Mouse (Mus musculus): Measurements from ENCODE around the gene Alkbh4.
"Not testable (repeated sequence)": the region's sequence is repeated elsewhere in the genome, so short reads cannot be mapped to it uniquely, and the experiment has no call there.

Gene Alkbh4

DNA sequence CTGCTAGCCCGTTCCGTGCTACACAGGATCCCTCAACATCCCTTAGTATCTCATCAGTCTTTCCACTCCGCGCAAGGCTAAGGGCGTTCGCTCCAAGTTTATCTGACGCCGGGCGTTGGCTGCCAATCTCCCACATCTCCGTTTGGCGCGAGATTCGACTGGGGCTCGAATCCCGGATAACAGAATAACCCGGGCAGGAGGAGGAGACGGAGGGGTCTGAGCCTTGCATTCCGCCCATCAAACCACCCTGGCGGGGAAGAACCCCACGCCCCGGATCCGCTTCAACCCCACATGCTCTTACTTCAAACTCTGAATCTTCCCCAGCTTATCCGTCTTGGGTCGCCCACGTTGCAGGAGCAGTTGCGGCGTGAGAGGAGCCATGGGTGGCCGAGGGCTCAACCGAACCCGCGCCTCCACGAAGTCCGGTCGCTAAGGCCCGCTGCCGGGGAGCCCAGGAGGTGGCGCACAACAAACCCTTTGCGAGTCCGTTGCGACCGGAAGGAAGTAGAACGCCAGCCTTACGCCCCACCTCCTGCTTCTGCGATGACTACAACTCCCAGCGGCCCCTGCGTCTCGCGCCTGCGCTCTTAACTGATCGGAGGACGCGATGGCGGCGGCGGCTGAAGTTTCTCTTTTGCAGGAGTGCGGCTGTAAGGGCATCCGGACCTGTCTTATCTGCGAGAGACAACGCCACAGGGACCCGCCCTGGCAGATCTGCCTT, at the start of gene Alkbh4, which contains the start of gene Lrwd1:
Gene Alkbh4, plus strand, starts transcription at position 576 of the 721 bp plus-strand sequence.
Gene Lrwd1, minus strand, starts transcription at position 504 of the 721 bp plus-strand sequence.
- peak; percentile 98 for DNase-seq

DNA sequence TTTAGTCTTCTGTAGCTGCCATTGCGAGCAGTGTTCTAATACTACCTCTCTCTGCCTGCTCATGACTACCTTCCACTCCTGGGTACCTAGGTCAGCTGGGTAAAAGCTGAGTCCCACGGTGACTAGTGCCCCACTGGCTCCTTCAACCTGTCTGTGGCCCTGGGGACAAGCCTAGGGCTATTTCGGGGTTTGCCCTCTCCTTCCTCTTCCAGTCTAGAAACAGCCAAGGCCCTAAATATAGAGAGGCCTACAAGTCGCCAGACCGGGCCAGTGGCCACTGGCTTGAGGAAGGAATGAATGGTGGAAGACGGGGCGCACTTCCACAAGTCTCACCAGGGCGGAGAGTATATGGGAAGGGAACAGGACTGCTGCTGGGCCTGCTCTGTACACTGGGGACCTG, 49.7 kb upstream of the Alkbh4 start:
- DNase-seq: no peak

DNA sequence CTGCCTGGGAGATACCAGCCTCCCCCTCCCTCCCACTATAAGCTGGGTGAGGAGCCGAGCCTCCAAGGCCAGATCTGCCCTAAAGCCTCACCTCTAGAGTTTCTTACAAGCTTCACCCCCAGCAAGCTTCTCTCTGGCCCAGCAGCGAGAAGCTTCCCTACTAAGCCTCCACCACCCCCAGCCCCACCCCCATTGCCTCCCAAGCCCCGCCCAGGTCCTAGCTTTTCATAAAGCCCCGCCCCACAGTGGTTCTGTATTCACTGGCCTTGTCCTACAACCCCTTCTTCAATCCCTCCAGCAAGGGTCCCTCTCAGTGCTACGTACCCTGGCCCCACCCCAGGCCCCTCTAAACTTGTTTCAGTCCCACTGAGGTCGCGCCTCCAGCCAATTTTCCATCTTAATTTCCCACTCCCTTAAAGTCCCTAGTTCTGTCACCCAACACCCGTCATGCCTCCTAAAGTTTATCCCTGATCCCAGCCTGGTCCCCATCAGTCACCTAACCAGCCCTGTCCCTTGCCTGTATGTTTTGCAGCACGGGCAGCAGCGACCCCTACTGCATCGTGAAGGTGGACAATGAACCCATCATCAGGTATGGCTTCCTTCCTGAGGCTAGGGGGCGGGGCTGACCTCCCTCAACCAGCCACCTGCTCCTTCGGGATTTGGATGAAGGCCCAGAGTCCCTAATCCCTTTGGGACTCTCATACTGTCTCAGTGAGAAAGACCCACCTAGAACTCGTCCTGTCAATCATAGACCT, 46.9 kb upstream of the Alkbh4 start:
- peak in 1 of 2 experiments; percentile 28 for DNase-seq

DNA sequence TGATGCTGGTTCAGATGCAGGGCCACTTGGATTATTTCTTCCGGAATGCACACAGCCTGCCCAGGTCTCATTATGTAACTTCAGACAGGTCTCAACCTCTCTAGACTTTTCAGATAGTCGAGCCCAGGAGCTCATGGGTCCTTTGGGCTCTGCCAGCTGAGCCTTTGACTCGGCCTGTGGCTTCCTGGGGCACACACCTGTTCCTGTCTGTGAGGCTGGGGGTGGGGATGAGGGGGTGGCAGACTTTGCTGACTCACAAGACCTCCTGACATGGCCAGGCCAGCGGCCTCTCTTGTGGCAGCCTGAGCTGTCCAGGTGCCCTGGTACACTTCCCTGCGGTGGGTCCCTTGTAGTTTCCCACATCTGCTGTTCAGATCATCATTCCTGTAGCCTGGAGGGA, 44.0 kb upstream of the Alkbh4 start:
- DNase-seq: no peak

DNA sequence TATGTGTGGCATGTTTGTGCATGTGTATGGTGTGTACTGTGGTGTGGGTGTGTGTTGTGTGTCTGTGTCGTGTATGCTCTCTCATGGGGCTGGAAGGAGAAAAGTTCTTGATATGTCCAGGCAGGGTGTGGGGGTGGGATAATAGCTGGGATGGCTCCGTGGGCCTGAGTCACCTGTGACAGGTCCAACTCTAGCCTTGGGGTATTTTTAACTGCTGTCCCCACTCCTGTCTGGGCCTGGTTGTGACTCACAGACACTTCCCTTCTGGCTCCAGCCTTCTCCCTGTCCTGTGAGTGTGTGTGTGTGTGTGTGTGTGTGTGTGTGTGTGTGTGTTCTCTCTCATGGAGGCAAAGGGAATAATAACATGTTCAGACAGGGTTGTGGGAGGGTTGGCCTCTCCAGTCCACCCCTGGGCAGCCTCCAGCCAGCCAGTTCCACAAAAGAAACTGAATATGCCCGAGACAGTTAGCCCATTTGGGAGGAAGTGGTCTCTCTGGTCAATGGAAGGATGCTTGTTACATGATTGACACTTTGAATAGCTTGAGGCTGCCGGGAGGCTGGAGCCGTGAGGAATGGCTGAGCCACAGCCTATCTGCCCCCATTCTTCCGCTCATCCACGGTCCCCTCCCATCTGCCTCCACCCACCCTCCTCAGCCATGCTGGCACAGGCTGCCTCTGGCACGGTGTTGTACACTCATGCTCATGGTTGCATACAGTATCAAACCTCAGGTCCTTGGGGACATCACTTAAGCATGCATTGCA, 41.5 kb upstream of the Alkbh4 start:
- DNase-seq: no peak

DNA sequence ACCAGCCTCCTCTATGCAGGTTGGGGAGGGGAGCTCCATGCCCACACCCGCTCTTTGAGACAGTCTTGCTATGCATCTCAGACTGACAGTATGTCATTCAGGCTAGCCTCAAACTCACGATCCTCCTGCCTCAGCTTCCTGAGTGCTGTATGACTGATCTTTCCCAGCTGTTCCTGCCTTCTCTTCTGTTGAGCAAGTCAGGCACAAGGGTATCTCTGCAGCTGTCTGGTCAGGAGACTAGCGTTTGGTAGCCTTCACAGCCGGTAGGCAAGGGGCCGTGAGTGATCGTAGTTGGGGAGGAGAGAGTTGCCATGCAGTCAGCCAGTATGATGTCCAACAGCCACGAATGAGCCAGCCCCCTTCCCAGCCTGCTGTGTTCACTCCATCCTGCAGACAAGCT, 40.9 kb upstream of the Alkbh4 start:
- DNase-seq: no peak

DNA sequence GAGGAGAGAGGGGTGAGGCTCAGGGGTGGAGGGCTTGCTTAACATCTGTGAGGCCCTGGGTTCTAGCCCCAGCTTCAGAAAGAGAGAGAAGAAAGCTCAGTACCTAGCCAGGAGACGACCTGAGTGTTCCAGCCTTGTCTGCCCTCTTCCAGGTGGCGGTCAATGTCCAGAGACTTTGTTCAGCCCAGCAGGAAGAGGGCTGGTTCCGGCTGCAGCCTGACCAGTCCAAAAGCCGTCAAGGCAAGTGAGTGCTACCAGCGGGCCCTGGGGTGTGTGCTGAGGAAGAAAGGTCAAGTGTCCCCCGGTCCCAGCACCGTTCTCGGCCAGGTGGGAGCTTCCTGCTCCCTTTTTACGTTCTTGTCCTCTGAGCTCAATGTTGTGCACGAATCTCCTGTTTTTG, 37.4 kb upstream of the Alkbh4 start:
- peak; percentile 51 to 83 for DNase-seq

DNA sequence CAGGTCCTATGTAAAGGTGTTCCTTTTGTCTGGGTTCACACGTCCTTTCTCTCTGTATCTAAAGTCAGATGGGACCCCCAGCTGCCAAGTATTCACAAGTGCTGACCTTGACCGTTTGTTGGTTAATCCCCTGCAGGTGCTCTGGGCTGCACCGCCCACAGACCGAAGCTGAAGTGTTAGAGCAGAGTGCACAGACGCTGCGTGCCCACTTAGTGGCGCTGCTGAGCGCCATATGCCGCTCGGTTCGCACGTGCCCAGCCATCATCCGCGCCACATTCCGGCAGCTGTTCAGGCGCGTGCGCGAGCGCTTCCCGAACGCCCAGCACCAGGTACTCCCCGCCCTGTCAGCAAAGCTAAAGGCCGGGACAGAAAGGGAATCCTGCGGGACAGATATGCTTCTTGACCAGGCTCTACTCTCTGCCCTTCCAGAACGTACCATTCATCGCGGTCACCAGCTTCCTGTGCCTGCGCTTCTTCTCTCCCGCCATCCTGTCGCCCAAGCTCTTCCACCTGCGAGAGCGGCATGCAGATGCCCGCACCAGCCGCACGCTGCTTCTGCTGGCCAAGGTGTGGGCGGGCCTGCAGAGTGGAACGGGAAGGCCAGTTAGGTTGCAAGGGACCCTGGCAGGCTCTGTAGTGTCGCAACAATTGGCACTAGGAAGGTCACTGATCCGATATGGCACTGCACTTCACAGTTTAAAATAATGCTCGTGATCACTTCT, 33.7 kb upstream of the Alkbh4 start:
- DNase-seq: peak; percentile 73 to 86

DNA sequence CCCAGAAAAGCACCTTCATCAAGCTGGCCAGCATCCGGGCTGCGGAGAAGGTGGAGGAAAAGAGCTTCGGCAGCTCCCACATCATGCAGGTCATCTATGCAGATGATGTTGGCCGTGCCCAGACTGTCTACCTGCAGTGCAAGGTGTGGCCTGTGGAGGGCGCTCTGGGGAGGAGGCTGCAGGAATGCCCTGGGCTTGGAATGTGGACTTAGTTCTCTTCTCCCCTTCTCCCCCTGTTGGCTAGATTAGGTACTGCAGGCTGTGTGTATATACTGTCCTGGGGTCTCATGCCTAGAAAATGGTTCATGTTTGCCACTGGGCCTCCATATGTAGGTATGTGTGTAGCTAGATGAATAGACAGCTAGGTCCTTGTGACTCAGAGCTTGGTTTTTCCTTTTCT, 31.4 kb upstream of the Alkbh4 start:
- peak in 1 of 2 experiments; percentile 42 for DNase-seq

DNA sequence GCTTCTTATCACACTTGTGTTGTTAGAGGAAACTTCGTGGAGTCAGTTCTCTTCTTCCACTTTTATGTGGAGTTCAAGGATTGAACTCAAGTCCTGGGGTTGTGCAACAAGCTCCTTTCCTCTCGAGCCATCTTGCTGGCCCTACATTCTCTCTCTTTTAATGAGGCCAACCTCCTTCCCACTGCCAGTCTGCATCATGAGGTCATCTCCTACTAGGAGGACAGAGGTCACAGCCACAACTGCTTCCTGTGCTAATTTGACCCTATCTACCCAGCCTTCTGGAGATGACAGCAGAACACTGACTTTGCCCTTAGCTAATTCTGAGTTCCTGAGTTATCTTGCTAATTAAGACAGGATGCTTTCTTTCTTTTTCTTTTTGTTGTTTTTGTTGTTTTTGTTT, 27.5 kb upstream of the Alkbh4 start:
- no peak for DNase-seq

DNA sequence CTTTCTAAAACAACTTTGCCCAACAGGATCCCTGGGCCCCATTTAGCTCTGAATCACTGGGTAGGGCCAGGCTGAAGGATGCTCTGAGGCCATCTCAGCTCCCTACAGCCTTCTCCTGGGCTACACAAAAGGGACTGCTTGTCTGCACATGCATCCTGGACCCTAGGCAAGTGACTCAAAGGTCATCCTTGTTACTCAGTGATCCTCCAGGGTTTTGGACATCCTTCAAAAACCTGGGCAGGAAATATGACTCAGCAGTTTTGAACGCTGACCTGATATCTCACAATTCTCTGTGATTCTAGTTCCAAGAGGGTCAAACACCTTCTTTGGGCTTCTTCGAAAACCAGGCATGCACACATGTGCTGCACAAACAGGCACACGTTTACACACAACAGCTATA, 26.9 kb upstream of the Alkbh4 start:
- DNase-seq: no peak

DNA sequence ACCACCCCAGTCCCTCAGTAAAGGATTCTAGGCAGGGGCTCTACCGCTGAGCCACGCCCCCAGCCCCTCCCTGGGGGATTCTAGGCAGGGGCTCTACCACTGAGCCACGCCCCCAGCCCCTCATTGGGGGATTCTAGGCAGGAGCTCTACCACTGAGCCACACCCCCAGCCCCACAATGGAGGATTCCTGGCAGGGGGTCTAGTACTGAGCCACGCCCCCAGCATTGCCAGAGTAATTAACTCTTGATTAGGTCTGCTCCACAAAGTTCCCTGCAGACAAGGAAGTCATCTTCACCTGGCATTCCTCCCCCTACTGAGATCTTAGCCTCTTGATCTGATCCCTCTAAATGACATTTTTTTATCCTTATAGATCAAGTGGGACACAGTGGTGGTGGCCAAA, 22.4 kb upstream of the Alkbh4 start:
- DNase-seq: not testable (repeated sequence)

DNA sequence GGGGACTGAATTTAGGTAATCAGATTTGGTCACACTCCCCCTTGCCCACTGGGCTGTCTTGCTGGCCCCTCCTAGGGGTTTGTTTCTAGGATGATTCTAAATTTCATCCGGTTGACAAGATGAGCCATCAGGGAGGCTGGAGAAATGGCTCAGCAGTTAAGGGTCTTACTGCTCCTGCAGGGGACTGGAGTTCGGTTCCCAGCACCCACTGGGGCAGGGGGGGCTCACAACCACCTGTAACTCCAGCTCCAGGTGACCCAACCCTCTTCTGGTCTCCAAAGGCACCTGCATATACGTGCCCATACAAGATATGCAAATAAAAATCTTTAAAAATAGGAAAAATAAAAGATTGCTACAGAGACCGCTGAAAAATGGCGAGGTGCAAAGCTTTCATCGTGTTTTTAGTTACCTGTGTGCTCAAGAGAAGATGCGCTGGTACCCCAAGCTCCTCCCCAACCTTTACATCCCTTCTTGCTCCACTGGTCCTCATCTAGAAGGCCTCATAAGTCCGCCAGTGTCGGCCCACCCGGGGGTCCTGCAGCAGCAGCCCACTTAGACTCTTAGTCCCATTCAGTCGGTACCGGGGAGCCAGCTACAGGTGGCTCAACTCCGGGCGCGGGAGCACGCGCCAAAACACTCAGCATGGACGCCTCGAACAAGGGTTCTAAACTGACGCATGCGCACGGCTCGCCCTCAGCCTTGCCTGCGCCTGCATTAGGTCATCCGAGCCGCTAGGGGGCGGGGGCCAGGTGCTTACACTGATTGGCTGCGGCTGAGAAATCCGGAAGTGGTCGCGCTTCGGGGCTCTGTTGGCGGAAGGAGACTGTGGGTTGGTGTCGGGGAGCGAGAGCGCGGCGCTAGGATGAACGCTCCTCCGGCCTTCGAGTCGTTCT, 19.8 kb upstream of the Alkbh4 start, which contains the start of gene Polr2j:
Gene Polr2j, plus strand, starts transcription at position 741 of the 893 bp plus-strand sequence.
- DNase-seq: peak; percentile 97

DNA sequence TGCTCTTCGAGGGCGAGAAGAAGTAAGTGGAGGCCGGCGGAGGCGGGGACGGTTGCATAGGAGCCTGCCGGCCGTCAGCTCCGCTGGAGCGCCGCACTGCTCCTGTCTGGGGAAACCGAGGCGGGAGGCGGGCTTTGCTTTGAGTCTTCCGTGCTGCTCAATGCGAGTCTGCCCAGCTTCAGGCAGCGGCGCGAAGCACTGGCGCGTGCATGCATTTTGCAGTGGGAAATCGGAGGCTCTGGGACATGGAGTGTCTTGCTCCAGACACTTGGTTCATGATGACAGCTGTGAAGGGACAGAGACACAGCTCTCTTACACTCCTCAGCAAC, 19.2 kb upstream of the Alkbh4 start:
- no peak for DNase-seq

DNA sequence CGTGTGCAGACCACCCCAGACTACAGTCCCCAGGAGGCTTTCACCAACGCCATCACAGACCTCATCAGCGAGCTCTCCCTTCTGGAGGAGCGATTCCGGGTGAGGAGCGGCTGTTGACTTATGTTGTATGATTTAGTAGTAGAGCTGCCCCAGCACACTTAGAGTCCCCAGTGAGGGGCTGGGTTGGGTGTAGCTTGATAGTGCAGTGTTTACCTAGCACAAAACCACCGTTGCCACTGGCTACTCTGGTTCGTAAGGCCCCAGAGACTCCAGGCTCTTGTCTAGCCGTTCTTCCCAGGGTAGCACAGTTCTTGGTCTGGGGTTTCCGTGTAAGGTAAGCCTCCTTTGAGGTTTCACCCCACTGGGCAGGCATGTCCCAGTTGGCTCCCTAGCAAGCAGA, 13.8 kb upstream of the Alkbh4 start:
- no peak for DNase-seq

DNA sequence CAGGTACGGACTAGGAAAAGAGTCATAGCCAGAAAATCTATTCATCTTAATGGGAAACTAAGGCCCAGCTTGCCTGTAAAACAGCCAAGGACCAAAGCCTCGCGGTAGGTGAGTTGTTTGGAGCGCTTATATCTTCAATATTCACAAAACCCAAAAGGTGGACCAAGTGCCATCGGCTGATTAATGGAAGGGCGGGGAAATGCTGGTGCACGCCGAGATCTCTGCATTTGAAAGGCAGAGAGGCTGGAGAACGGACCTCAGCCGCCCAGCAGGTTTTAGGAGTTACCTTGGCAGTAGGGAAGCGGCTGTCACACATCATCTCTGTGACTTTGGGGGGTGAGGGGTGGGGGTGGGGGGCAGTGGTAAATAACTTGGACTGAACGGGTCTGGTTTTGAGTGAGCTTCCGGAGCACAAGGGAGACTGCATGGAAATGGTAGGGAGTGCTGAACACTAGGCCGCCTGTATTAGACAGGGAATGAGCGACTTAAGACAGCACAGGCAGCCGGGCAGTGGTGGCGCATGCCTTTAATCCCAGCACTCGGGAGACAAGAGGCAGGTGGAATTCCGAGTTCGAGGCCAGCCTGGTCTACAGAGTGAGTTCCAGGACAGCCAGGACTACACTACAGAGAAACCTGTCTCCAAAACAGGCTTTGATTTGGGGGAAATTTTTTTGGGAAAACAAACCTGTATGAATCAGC, 495 bp downstream of the Alkbh4 start:
- DNase-seq: no peak

DNA sequence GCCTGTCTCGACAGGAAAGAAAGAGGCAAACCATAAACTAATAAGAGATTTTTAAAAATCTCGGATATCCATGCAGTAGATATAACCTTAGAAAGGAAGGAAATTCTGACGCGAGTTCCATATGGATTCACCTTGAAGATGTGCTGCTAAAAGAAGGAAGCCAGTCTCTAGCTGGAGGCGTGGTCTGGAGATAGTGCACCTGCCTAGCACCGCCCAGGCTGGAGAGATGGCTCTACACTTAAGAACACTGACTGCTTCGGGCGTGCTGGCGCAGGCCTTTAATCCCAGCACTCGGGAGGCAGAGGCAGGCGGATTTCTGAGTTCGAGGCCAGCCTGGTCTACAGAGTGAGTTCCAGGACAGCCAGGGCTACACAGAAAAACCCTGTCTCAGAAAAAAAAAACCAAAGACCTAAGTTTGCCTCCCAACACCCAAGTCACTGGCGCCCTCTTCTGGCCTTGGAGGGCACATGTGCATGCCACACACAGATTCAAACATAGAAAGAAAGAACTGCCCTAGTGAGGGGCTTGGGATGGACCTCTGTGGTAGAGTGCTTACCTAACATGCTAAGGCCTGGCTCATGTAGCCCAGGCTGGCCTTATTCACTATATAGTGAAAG, 1.8 kb downstream of the Alkbh4 start:
- DNase-seq: peak; percentile 57 to 63

DNA sequence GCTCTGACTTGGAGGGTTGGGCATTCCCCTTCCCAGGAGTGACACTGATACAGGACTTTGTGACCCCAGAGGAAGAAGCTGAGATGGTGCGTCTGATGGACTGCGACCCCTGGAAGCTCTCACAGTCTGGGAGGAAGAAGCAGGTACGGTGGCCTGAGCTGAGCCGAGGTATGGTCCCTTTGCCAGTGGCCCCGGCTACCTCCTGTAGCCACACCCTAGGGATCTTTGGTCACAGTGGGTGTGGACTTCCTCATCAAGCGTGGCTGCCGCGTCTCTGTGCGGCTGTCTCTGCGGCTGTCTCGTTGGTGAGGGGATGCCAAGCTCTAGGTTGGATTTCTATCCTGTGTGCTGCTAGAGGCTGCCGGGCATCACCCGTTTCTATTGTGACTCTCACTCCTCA, 3.4 kb downstream of the Alkbh4 start:
- no peak for DNase-seq

DNA sequence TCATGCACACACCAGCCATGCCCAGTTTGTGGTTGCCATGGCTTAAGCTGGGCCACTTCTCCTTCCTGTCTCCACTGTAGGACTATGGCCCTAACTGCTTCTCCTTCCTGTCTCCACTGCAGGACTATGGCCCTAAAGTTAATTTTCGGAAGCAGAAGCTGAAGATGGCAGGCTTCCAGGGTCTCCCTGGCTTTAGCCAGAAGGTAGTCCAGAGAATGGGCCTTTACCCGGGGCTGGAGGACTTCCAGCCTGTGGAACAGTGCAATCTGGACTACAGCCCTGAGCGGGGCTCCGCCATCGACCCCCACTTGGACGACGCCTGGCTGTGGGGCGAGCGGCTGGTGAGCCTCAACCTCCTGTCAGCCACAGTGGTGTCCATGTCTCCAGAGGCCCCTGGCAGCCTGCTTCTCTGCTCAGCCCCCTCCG, 4.1 kb downstream of the Alkbh4 start:
- DNase-seq: no peak

DNA sequence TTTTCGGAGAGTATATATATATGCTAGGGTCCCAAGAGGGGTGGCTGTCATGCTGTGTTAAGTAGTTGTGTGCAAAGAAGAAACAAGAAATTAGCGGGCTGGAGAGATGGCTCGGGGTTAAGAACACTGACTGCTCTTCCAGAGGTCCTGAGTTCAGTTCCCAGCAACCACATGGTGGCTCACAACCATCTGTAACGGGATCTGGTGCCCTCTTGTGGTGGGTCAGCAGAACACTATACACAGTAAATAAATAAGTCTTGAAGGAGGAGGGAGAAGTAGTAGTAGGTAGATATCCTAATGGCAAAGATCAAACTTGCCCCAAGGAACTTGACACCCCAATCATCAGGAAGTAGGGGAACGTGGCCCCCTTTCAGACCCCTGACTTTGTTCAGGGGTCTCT, 6.8 kb downstream of the Alkbh4 start:
- no peak for DNase-seq

Data from kidney, postnatal 25 days (tissue).